Mouse (Mus musculus) heart, embryonic 10.5 days (tissue): ENCODE measurements around the gene Kdm2b. TPM values are rescaled to one million over a fixed set of nuclear protein-coding genes. Genes with fewer than 3 reads are reported as not detected.
A peak's percentile ranks its signal among the peaks of the same experiment; 100 is the strongest.

Source experiments
- DNase-seq: peaks from one replicate; pipeline ENCODE4 v3.0.0-alpha.2; 2017; ENCODE audit warnings: low spot score
- H3K27ac ChIP-seq: fragments of 300-500 bp; sonication (generic); 2 replicates; pipeline ENCODE4 v1.5.1; 2016; ENCODE audit warnings: mild to moderate bottlenecking
- H3K27me3 ChIP-seq: fragments of 300-500 bp; sonication (generic); 2 replicates; pipeline ENCODE4 v1.6.1; 2016; ENCODE audit warnings: mild to moderate bottlenecking; ENCODE audit not compliant: poor library complexity, insufficient read depth, severe bottlenecking
- H3K36me3 ChIP-seq: fragments of 300-500 bp; sonication (generic); 2 replicates; pipeline ENCODE4 v1.6.1; 2016; ENCODE audit warnings: mild to moderate bottlenecking, moderate library complexity
- H3K4me1 ChIP-seq: fragments of 300-500 bp; sonication (generic); 2 replicates; pipeline ENCODE4 v1.6.1; 2016; ENCODE audit warnings: mild to moderate bottlenecking
- H3K4me3 ChIP-seq: fragments of 300-500 bp; sonication (generic); 2 replicates; pipeline ENCODE4 v1.5.1; 2016; ENCODE audit warnings: mild to moderate bottlenecking, moderate library complexity
- H3K9me3 ChIP-seq: fragments of 300-500 bp; sonication (generic); 2 replicates; pipeline ENCODE4 v1.6.1; 2016; ENCODE audit warnings: mild to moderate bottlenecking, moderate library complexity
- WGBS: fragments of 180-500 bp; shearing (Covaris S2); methylation state at CpG from one replicate; pipeline ENCODE4 v1.1.7; 2016; 5-methylcytosine and 5-hydroxymethylcytosine counted together
- polyA plus RNA-seq: library from polyadenylated mRNA; unstranded; fragments of >200 nt; fragmentation: Nextera tagmentation; extraction: Ambion mirVana; gene quantifications from 2 replicates; pipeline ENCODE4 v1.2.1, GENCODE M21; 2016

Kdm2b gene
- polyA plus RNA-seq, 1 experiment from 2014 or later = 47.1 TPM

GRCm38 (mm10) chr5:122959391-122959790 is 30.2 kb downstream of the Kdm2b start:
- no peak for DNase-seq
- Histone ChIP-seq H3K4me3 (no peak overlapping the region), H3K4me1 (0 out of 2 replicates have a peak, but pooled peaks cover 5% of the 10 kb centered on the region), H3K27me3 (0 out of 2 replicates have a peak, but pooled peaks cover 4% of the 10 kb centered on the region), H3K36me3 (peaks cover 14% of the 10 kb centered on the region; the same call in 1 of the 2 replicates), H3K27ac (no peak overlapping the region), H3K9me3 (no peaks in the 10 kb centered on the region)
- 89% methylated on average over 11 of the region's 11 CpGs for WGBS

- no peak overlapping the region for H3K4me3 ChIP-seq
- 69% methylated on average over 3 of the region's 3 CpGs for WGBS
- H3K4me1 ChIP-seq = peaks cover 17% of the 10 kb centered on the region
Observed at GRCm38 (mm10) chr5:122956059-122956458, 33.6 kb downstream of the Kdm2b start.

GRCm38 (mm10) chr5:122951913-122952641 is 37.5 kb downstream of the Kdm2b start:
- Histone ChIP-seq H3K4me3 (peak overlapping the region; percentile 63), H3K27ac (peak overlapping the region; percentile 83), H3K27me3 (peaks cover 46% of the 10 kb centered on the region), H3K36me3 (peaks cover 8% of the 10 kb centered on the region), H3K4me1 (peaks cover 27% of the 10 kb centered on the region), H3K9me3 (no peaks in the 10 kb centered on the region)
- DNase-seq = no peak
- WGBS = 7% methylated on average over 59 of the region's 59 CpGs

More at GRCm38 (mm10) chr5:122956059-122956458, 33.6 kb downstream of the Kdm2b start:
- Histone ChIP-seq H3K27ac (no peak overlapping the region), H3K27me3 (peaks cover 37% of the 10 kb centered on the region), H3K9me3 (no peaks in the 10 kb centered on the region), H3K36me3 (peaks cover 12% of the 10 kb centered on the region; the same call in 1 of the 2 replicates)
- DNase-seq = no peak

GRCm38 (mm10) chr5:122951056-122951912 is 38.3 kb downstream of the Kdm2b start:
- Histone ChIP-seq H3K9me3 (no peaks in the 10 kb centered on the region), H3K27me3 (peaks cover 46% of the 10 kb centered on the region), H3K36me3 (peaks cover 13% of the 10 kb centered on the region), H3K4me1 (peaks cover 27% of the 10 kb centered on the region), H3K27ac (peak overlapping the region; percentile 83), H3K4me3 (peak overlapping the region; percentile 63)
- 12% methylated on average over 30 of the region's 30 CpGs for WGBS
- no peak for DNase-seq

- Histone ChIP-seq H3K9me3 (no peaks in the 10 kb centered on the region), H3K36me3 (peaks cover 13% of the 10 kb centered on the region), H3K4me1 (peaks cover 27% of the 10 kb centered on the region), H3K4me3 (peak overlapping the region; percentile 63), H3K27me3 (peaks cover 46% of the 10 kb centered on the region), H3K27ac (peak overlapping the region; percentile 83; the same call in 1 of the 2 replicates)
- WGBS = 43% methylated on average over 23 of the region's 23 CpGs
- peak; percentile 83 for DNase-seq
Observed at GRCm38 (mm10) chr5:122950329-122950953, 39.2 kb downstream of the Kdm2b start.

GRCm38 (mm10) chr5:122949101-122949500 is 40.5 kb downstream of the Kdm2b start:
- H3K27ac ChIP-seq = no peak overlapping the region
- peaks cover 27% of the 10 kb centered on the region for H3K4me1 ChIP-seq
- H3K36me3 ChIP-seq = peaks cover 13% of the 10 kb centered on the region
- H3K27me3 ChIP-seq = peaks cover 39% of the 10 kb centered on the region
- no peak for DNase-seq
- no peak overlapping the region for H3K4me3 ChIP-seq
- WGBS = 85% methylated on average over 8 of the region's 8 CpGs
- H3K9me3 ChIP-seq = no peaks in the 10 kb centered on the region

- Histone ChIP-seq H3K4me1 (peaks cover 25% of the 10 kb centered on the region), H3K9me3 (no peaks in the 10 kb centered on the region), H3K27me3 (peaks cover 23% of the 10 kb centered on the region), H3K4me3 (no peak overlapping the region), H3K36me3 (peaks cover 14% of the 10 kb centered on the region), H3K27ac (no peak overlapping the region)
- no peak for DNase-seq
- WGBS = 85% methylated on average over 12 of the region's 12 CpGs
Observed at GRCm38 (mm10) chr5:122947534-122947933, 42.1 kb downstream of the Kdm2b start.

GRCm38 (mm10) chr5:122938676-122939075 is 50.9 kb downstream of the Kdm2b start:
- WGBS = 89% methylated on average over 3 of the region's 3 CpGs
- Histone ChIP-seq H3K36me3 (peaks cover 27% of the 10 kb centered on the region), H3K9me3 (no peaks in the 10 kb centered on the region), H3K4me3 (no peak overlapping the region), H3K27me3 (no peaks in the 10 kb centered on the region), H3K4me1 (peaks cover 20% of the 10 kb centered on the region), H3K27ac (peak overlapping the region; percentile 37; the same call in 1 of the 2 replicates)
- DNase-seq = no peak

GRCm38 (mm10) chr5:122937958-122938540 is 51.6 kb downstream of the Kdm2b start:
- Histone ChIP-seq H3K27ac (peak overlapping the region; percentile 37), H3K36me3 (peaks cover 28% of the 10 kb centered on the region), H3K9me3 (no peaks in the 10 kb centered on the region), H3K4me1 (peaks cover 20% of the 10 kb centered on the region), H3K27me3 (no peaks in the 10 kb centered on the region), H3K4me3 (no peak overlapping the region)
- no peak for DNase-seq
- 35% methylated on average over 4 of the region's 4 CpGs for WGBS

- H3K4me1 ChIP-seq = peaks cover 20% of the 10 kb centered on the region
- WGBS = 87% methylated on average over 6 of the region's 6 CpGs
- H3K36me3 ChIP-seq = peaks cover 32% of the 10 kb centered on the region
- H3K9me3 ChIP-seq = no peaks in the 10 kb centered on the region
- no peak for DNase-seq
- no peak overlapping the region for H3K4me3 ChIP-seq
- H3K27me3 ChIP-seq = no peaks in the 10 kb centered on the region
- H3K27ac ChIP-seq = no peak overlapping the region
Observed at GRCm38 (mm10) chr5:122937031-122937430, 52.6 kb downstream of the Kdm2b start.

- WGBS = 78% methylated on average over 4 of the region's 4 CpGs
- H3K36me3 ChIP-seq = peaks cover 34% of the 10 kb centered on the region
- H3K4me1 ChIP-seq = peaks cover 20% of the 10 kb centered on the region
- H3K27me3 ChIP-seq = no peaks in the 10 kb centered on the region
- DNase-seq = no peak
- H3K4me3 ChIP-seq = no peak overlapping the region
- no peaks in the 10 kb centered on the region for H3K9me3 ChIP-seq
- H3K27ac ChIP-seq = 0 out of 2 replicates have a peak overlapping the region, but pooled peaks have one; percentile 25
Observed at GRCm38 (mm10) chr5:122935810-122936209, 53.8 kb downstream of the Kdm2b start.

GRCm38 (mm10) chr5:122930991-122931390 is 58.6 kb downstream of the Kdm2b start:
- 79% methylated on average over 7 of the region's 7 CpGs for WGBS
- H3K36me3 ChIP-seq = peaks cover 29% of the 10 kb centered on the region
- H3K27ac ChIP-seq = no peak overlapping the region

More at GRCm38 (mm10) chr5:122930991-122931390, 58.6 kb downstream of the Kdm2b start:
- no peaks in the 10 kb centered on the region for H3K27me3 ChIP-seq
- H3K9me3 ChIP-seq = no peaks in the 10 kb centered on the region
- peaks cover 24% of the 10 kb centered on the region for H3K4me1 ChIP-seq
- H3K4me3 ChIP-seq = no peak overlapping the region
- no peak for DNase-seq
